Mouse (Mus musculus): ENCODE results near the gene Vasp.

DNA sequence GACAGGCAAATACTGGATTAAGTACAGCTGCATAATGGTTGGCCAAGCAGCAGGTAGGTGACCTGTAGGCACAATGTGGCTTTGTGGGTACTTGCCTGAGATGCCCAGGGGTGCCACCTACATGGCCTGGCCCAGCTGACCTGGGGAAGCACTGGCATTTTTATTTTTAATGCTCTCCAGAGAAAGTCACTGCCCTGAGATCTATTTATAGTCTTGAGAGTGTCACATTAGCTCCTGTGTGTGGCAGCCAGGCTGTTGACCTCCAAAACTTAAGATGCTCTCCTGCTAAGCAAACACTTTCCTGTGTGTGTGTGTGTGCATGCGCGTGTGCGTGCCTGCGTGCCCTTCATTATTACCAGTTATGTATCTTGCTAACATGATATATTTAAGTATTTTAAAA, 33.3 kb downstream of the Vasp start:
- no peak for TF ChIP-seq CTCF (IDR thresholded peaks at IDR 0.05; ENCODE audit: borderline replicate concordance, control insufficient read depth, extremely low read depth, insufficient read depth, low read length, poor library complexity)
- no peak for TF ChIP-seq POLR2A (IDR thresholded peaks at IDR 0.05; ENCODE audit: control insufficient read depth, extremely low read depth, insufficient read depth, low read length, poor library complexity)

Measured in thymus, adult 2 months (tissue).